Mouse (Mus musculus) stomach, postnatal 0 days (tissue): Measurements from ENCODE around the gene Ckb. TPM values are rescaled to one million over a fixed set of nuclear protein-coding genes. Genes with fewer than 3 reads are reported as not detected.

Experiments used
- ATAC-seq: fragments of 200-750 bp; cut with Nextera tagmentation; 2 replicates; pipeline ENCODE4 v1.8.0; 2017; ENCODE audit not compliant: low FRiP score, low TSS enrichment
- DNase-seq: peaks from one replicate; pipeline ENCODE4 v3.0.0-alpha.2; 2016; ENCODE audit warnings: low spot score
- H3K27ac ChIP-seq: fragments of 300-500 bp; sonication (generic); replicated peaks from 2 replicates; pipeline ENCODE4 v1.5.1; 2014; ENCODE audit warnings: mild to moderate bottlenecking, control low read depth
- H3K27me3 ChIP-seq: fragments of 300-500 bp; sonication (generic); 2 replicates; pipeline ENCODE4 v1.6.1; 2014; ENCODE audit warnings: low read length; ENCODE audit not compliant: control insufficient read depth, insufficient read depth
- H3K36me3 ChIP-seq: fragments of 300-500 bp; sonication (generic); 2 replicates; pipeline ENCODE4 v1.6.1; 2014; ENCODE audit warnings: low read length, mixed read lengths; ENCODE audit not compliant: control insufficient read depth, insufficient read depth
- H3K4me1 ChIP-seq: fragments of 300-500 bp; sonication (generic); replicated peaks from 2 replicates; pipeline ENCODE4 v1.6.1; 2014; ENCODE audit warnings: antibody characterized with exemption; ENCODE audit not compliant: control insufficient read depth, insufficient read depth
- H3K4me2 ChIP-seq: fragments of 300-500 bp; sonication (generic); replicated peaks from 2 replicates; pipeline ENCODE4 v1.6.1; 2014; ENCODE audit warnings: low read depth, mild to moderate bottlenecking, control low read depth, moderate library complexity
- H3K4me3 ChIP-seq: fragments of 300-500 bp; sonication (generic); 2 replicates; pipeline ENCODE4 v1.5.1; 2014; ENCODE audit warnings: low read depth, low read length, control low read depth
- H3K9ac ChIP-seq: fragments of 300-500 bp; sonication (generic); 2 replicates; pipeline ENCODE4 v1.6.1; 2014; ENCODE audit warnings: mild to moderate bottlenecking, low read length, control low read depth, mixed read lengths
- H3K9me3 ChIP-seq: fragments of 300-500 bp; sonication (generic); 2 replicates; pipeline ENCODE4 v1.6.1; 2016; ENCODE audit warnings: low read length; ENCODE audit not compliant: control insufficient read depth
- CTCF ChIP-seq: IDR thresholded peaks from 2 replicates; pipeline ENCODE4 v1.5.1; 2016; ENCODE audit warnings: antibody characterized with exemption, low read depth, mild to moderate bottlenecking, moderate library complexity
- EP300 ChIP-seq: optimal IDR thresholded peaks from 2 replicates; pipeline ENCODE3; 2016; ENCODE audit warnings: antibody characterized with exemption
- WGBS: fragments of 180-500 bp; shearing (Covaris S2); extraction: QIAGEN DNeasy Blood & Tissue Kit; methylation state at CpG from one replicate; pipeline ENCODE4 v1.1.7; 2014; 5-methylcytosine and 5-hydroxymethylcytosine counted together
- polyA plus RNA-seq: library from polyadenylated mRNA; unstranded; fragments of >200 nt; fragmentation: Nextera tagmentation; extraction: Ambion mirVana; gene quantifications from 2 replicates; pipeline ENCODE4 v1.2.1, GENCODE M21; 2015

The Ckb gene
- polyA plus RNA-seq, 1 experiment from 2014 or later: 532 TPM

DNA sequence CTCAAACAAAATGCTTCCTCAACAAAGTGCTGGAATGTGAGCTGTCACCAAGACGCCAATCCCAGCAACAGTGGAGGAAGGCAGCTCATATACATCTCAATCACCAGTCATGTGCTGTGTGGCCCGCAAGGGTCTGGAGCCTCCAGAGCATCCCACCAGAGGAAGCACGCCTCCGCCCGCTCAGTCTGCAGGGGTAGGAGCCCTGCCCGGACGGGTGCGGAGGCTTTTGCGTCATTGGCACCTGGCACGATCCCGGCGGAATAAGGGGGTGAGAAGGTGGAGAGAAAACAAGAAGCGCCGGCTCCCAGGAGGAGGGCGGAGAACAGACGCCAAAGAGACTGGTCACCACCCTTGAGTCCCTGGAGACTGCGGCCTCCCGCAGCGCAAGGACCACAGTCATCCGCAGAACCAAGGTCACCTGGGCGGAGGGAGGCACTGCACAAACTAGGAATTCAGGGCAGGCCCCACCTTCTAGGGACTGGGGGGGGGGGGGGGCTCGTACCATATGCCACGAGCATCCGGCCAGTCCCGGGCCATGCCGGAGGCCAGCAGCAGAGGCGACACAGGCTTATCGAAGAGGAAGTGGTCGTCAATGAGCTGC lies 1.7 kb downstream of the Ckb start:
- WGBS: 20% methylated on average over 28 of the region's 29 CpGs
- DNase-seq: peak; percentile 45
- TF ChIP-seq CTCF (no peak), EP300 (no peak)
- H3K27ac ChIP-seq: peak overlapping the region; percentile 69
- no peaks in the 10 kb centered on the region for H3K36me3 ChIP-seq
- peak; percentile 16 for ATAC-seq
- H3K27me3 ChIP-seq: no peaks in the 10 kb centered on the region
- peak overlapping the region; percentile 91 for H3K4me2 ChIP-seq
- H3K9ac ChIP-seq: peak overlapping the region; percentile 76
- peak overlapping the region; percentile 66 for H3K4me3 ChIP-seq
- no peaks in the 10 kb centered on the region for H3K9me3 ChIP-seq
- H3K4me1 ChIP-seq: 0 out of 2 replicates have a peak, but pooled peaks cover 5% of the 10 kb centered on the region

DNA sequence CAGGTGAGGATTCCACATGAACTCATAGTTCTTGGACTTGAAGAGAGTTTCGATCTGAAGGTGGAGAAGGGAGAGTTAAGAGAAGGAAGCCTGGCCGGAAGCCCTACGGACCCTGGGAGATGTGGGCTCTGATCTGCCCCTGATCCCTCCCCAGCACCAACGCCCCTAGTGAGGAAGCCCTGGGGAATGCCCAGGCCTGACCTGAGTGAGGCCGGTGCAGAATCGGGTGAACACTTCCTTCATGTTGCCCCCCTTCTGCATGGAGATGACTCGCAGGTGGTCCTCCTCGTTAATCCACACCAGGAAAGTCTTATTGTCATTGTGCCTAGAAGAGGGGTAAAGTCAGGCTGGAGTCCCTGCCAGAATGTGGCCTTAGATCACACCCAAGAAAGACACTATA lies 2.2 kb downstream of the Ckb start:
- Histone ChIP-seq H3K27ac (peak overlapping the region; percentile 89), H3K27me3 (no peaks in the 10 kb centered on the region), H3K4me1 (0 out of 2 replicates have a peak, but pooled peaks cover 5% of the 10 kb centered on the region), H3K36me3 (no peaks in the 10 kb centered on the region), H3K9me3 (no peaks in the 10 kb centered on the region), H3K4me3 (peak overlapping the region; percentile 66), H3K4me2 (peak overlapping the region; percentile 91), H3K9ac (no peak overlapping the region)
- TF ChIP-seq EP300: no peak
- TF ChIP-seq CTCF: no peak
- WGBS: 56% methylated on average over 8 of the region's 8 CpGs
- DNase-seq (no peak), ATAC-seq (no peak)

DNA sequence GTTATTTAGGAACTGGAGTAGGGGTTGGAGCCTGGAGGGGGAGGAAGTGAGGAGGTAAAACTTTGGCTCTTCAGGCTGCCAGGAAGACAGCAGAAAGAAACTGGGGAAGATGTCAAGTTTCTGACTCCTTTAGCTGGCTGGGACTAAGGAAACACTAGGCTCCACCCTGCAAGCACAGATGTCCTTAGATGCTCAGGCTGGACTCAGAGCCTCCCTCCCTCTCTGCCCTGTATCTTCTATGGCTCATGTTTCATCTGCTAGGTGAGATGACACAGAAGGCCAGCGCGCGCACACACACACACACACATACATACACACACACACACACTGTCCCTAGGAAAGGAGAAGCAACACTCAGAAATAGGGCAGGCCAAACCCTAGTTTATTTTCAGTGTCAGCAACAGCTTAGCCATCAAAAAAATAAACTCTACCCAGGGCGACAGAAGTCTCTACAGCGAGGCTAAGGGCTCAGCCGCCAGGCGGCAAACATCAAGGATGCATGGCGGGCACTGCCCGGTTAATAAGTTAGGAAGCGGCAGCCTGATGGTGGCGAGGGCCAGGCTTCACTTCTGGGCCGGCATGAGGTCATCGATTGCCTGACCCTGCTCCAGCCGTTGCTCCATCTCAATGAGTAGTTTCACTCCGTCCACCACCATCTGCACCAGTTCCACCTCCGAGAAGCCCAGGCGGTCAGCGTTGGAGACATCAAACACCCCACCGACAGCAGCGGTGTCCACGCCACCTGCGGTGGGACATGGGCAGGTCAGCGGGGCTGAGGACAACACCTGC lies 2.9 kb downstream of the Ckb start:
- ATAC-seq (peak; percentile 18; the same call in 1 of the 2 replicates), DNase-seq (no peak)
- 49% methylated on average over 23 of the region's 23 CpGs for WGBS
- Histone ChIP-seq H3K4me2 (peak overlapping the region; percentile 91), H3K4me1 (0 out of 2 replicates have a peak, but pooled peaks cover 5% of the 10 kb centered on the region), H3K4me3 (peak overlapping the region; percentile 66), H3K9ac (peak overlapping the region; percentile 45; the same call in 1 of the 2 replicates), H3K9me3 (no peaks in the 10 kb centered on the region), H3K27ac (peak overlapping the region; percentile 89), H3K27me3 (no peaks in the 10 kb centered on the region), H3K36me3 (no peaks in the 10 kb centered on the region)
- TF ChIP-seq CTCF (no peak), EP300 (no peak)

DNA sequence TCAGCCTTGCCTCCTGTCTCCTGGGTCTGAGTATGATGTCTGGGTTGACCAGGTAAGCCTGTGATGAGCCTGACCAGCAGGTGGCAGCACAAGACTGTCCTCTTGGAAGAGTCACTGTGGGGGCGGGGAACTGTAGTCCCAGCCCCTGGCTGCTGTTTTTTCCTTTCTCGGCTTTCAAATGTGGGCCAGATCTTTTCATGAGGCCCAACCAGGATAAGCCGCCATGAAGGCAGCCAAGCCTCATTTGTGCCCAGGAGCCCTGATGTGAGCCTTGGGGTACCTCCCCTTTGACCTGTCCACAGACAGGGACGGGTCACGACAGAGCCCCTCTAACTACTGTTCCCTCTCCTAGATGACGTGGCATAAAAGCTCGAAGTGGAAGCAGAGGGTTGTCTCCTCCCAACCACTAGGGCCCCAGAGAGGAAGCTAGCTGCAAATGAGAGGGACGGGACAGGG lies 3.7 kb downstream of the Ckb start:
- WGBS: 2% methylated on average over 8 of the region's 8 CpGs
- Histone ChIP-seq H3K4me3 (no peak overlapping the region), H3K4me1 (0 out of 2 replicates have a peak, but pooled peaks cover 5% of the 10 kb centered on the region), H3K27ac (peak overlapping the region; percentile 89), H3K9me3 (no peaks in the 10 kb centered on the region), H3K9ac (peak overlapping the region; percentile 45), H3K27me3 (no peaks in the 10 kb centered on the region), H3K4me2 (peak overlapping the region; percentile 91), H3K36me3 (no peaks in the 10 kb centered on the region)
- DNase-seq (peak; percentile 95), ATAC-seq (peak; percentile 70)
- TF ChIP-seq EP300: peak; percentile 80
- peak; percentile 98 for TF ChIP-seq CTCF

DNA sequence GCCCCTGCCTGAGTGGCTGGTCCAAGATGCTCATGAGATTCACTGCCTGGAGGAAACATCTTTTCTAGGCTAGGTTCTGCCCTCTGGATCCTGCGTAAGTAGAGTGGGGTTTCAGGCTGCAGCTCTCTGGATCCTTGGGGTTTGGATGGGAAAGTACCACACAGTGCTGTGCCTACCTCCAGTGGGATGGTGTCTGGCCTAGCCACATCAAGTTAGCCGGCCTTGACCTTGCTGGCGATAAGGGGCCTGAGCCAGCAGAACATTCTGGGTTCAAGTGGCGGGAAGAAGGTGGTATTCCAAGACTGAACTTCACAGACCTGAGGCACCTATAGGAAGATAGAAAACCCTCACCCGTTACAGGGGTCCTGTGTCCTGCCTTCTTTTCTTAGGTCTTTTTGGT lies 4.7 kb downstream of the Ckb start:
- no peak overlapping the region for H3K9ac ChIP-seq
- ATAC-seq (no peak), DNase-seq (no peak)
- TF ChIP-seq EP300: no peak
- TF ChIP-seq CTCF: no peak
- H3K36me3 ChIP-seq: no peaks in the 10 kb centered on the region
- H3K4me3 ChIP-seq: no peak overlapping the region
- H3K27ac ChIP-seq: no peak overlapping the region
- H3K4me2 ChIP-seq: no peak overlapping the region
- H3K9me3 ChIP-seq: no peaks in the 10 kb centered on the region
- 91% methylated on average over 5 of the region's 5 CpGs for WGBS
- H3K4me1 ChIP-seq: 0 out of 2 replicates have a peak, but pooled peaks cover 3% of the 10 kb centered on the region
- no peaks in the 10 kb centered on the region for H3K27me3 ChIP-seq

DNA sequence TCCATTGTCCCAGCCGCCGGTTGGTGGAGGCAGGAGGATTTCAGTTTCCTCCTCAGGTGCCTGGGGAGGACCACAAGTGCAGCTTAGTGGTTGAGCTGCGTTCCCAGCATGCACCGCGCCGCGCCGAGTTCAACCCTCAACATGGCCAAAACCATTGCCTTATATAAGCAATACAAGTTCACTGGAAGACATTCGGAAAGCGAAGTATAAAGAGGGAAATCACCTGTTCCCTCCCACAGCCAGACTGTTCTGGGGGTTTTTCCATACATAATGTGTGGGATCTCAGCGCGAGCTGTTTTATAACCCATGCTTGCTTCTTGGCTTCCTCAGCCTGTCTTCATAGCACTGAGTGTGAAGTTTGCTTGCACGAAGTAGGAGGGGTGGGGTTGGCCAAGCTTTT lies 5.8 kb downstream of the Ckb start:
- no peak overlapping the region for H3K4me2 ChIP-seq
- no peak overlapping the region for H3K27ac ChIP-seq
- no peak for TF ChIP-seq EP300
- no peak for TF ChIP-seq CTCF
- 0 out of 2 replicates have a peak, but pooled peaks cover 2% of the 10 kb centered on the region for H3K4me1 ChIP-seq
- H3K27me3 ChIP-seq: no peaks in the 10 kb centered on the region
- no peaks in the 10 kb centered on the region for H3K9me3 ChIP-seq
- H3K36me3 ChIP-seq: no peaks in the 10 kb centered on the region
- no peak overlapping the region for H3K4me3 ChIP-seq
- H3K9ac ChIP-seq: no peak overlapping the region
- 62% methylated on average over 13 of the region's 13 CpGs for WGBS
- ATAC-seq (no peak), DNase-seq (no peak)
